Mouse (Mus musculus) ES-E14 (cell line): Measurements from ENCODE around the gene Smox. TPM values are rescaled to one million over a fixed set of nuclear protein-coding genes. Genes with fewer than 3 reads are reported as not detected.

ENCODE experiments used
- DNase-seq: peaks from one replicate; pipeline ENCODE4 v3.0.0-alpha.2; 2013; ENCODE audit warnings: low read depth, low spot score
- H3K27ac ChIP-seq: 2 replicates; pipeline ENCODE4 v1.5.1; 2012; ENCODE audit warnings: low read depth, mild to moderate bottlenecking, low read length, moderate library complexity, mixed read lengths; ENCODE audit not compliant: poor library complexity, insufficient read depth, severe bottlenecking
- H3K36me3 ChIP-seq: 2 replicates; pipeline ENCODE4 v1.6.1; 2012; ENCODE audit warnings: mild to moderate bottlenecking, low read length, moderate library complexity, mixed read lengths; ENCODE audit not compliant: control insufficient read depth, poor library complexity, insufficient read depth, severe bottlenecking
- H3K4me1 ChIP-seq, 2 experiments: fragments of 150-350 bp in 1 of 2; sonication (generic) in 1 of 2; 2 replicates each; pipeline ENCODE4 v1.6.1; 2012; ENCODE audit warnings: low read length in 2 of 2, mild to moderate bottlenecking in 1 of 2, mixed read lengths in 1 of 2; ENCODE audit not compliant: control insufficient read depth in 2 of 2, insufficient read depth in 2 of 2, poor library complexity in 1 of 2
- H3K4me3 ChIP-seq, 2 experiments: fragments of 150-350 bp in 1 of 2; sonication (generic) in 1 of 2; 2 replicates each; pipeline ENCODE4 v1.5.1; 2012; ENCODE audit warnings: low read length in 2 of 2, low read depth in 1 of 2, mild to moderate bottlenecking in 1 of 2, mixed read lengths in 1 of 2; ENCODE audit not compliant: insufficient read depth in 1 of 2, poor library complexity in 1 of 2, severe bottlenecking in 1 of 2
- H3K9ac ChIP-seq: 2 replicates; pipeline ENCODE4 v1.6.1; 2012; ENCODE audit warnings: low read depth, mild to moderate bottlenecking, low read length, mixed read lengths; ENCODE audit not compliant: poor library complexity, insufficient read depth, severe bottlenecking
- H3K9me3 ChIP-seq: fragments of 150-350 bp; sonication (generic); 2 replicates; pipeline ENCODE4 v1.6.1; 2012; ENCODE audit warnings: low read depth, mild to moderate bottlenecking, low read length; ENCODE audit not compliant: control insufficient read depth, insufficient read depth
- CHD2 ChIP-seq: IDR thresholded peaks from 2 replicates; pipeline ENCODE4 v1.6.1; 2014; ENCODE audit warnings: mild to moderate bottlenecking, low read depth, low read length, inconsistent platforms
- HCFC1 ChIP-seq: IDR thresholded peaks from 2 replicates; pipeline ENCODE4 v1.6.1; 2012; ENCODE audit warnings: low read length, inconsistent platforms, borderline replicate concordance; ENCODE audit not compliant: insufficient read depth
- MAFK ChIP-seq: IDR thresholded peaks from 2 replicates; pipeline ENCODE4 v1.6.1; 2014; ENCODE audit warnings: mild to moderate bottlenecking, low read depth, low read length, inconsistent platforms; ENCODE audit not compliant: insufficient read depth
- ZC3H11A ChIP-seq: IDR thresholded peaks from 2 replicates; pipeline ENCODE4 v1.6.1; 2012; ENCODE audit warnings: low read depth, mild to moderate bottlenecking, inconsistent platforms, low read length, borderline replicate concordance
- ZNF384 ChIP-seq: IDR thresholded peaks from 2 replicates; pipeline ENCODE4 v1.6.1; 2012; ENCODE audit warnings: low read depth, low read length, inconsistent platforms
- in situ Hi-C, 2 experiments: fragments of 600-800 bp; cut with MboI; formaldehyde crosslinking; loops; one replicate each; pipeline ENCODE4 v1.15.1; 2025; ENCODE audit warnings: low sequenced_read_pairs in 2 of 2, inconsistent platforms in 1 of 2; ENCODE audit not compliant: unreplicated experiment in 2 of 2
- total RNA-seq: library from RNA; depleted of rRNA; stranded (reverse); fragments of 300-350 nt; gene quantifications from 2 replicates; pipeline ENCODE4 v1.2.3, GENCODE M21; 2012

The Smox gene
- total RNA-seq, 1 experiment, result 12.9 TPM

- in situ Hi-C loops, result no loop called here
- H3K4me3 ChIP-seq, result no peak overlapping the region
- TF ChIP-seq ZC3H11A (no peak), HCFC1 (no peak), CHD2 (no peak), MAFK (no peak), ZNF384 (no peak)
- no peak overlapping the region for H3K9ac ChIP-seq
- DNase-seq, result no peak
- H3K36me3 ChIP-seq, result no peaks in the 10 kb centered on the region
- peaks cover 10 to 22% of the 10 kb centered on the region in 2 experiments for H3K4me1 ChIP-seq
- no peaks in the 10 kb centered on the region for H3K9me3 ChIP-seq
- H3K27ac ChIP-seq, result no peak overlapping the region
Measured at GRCm38 (mm10) chr2:131501886-131502285, 10.6 kb downstream of the Smox start.

GRCm38 (mm10) chr2:131502561-131502960, 11.3 kb downstream of the Smox start:
- H3K4me3 ChIP-seq, result no peak overlapping the region
- H3K9ac ChIP-seq, result no peak overlapping the region
- peaks cover 10 to 23% of the 10 kb centered on the region in 2 experiments for H3K4me1 ChIP-seq
- no peak overlapping the region for H3K27ac ChIP-seq
- no peaks in the 10 kb centered on the region for H3K9me3 ChIP-seq
- in situ Hi-C loops, result no loop called here
- TF ChIP-seq ZC3H11A (no peak), ZNF384 (no peak), MAFK (no peak), CHD2 (no peak), HCFC1 (no peak)
- no peaks in the 10 kb centered on the region for H3K36me3 ChIP-seq
- no peak for DNase-seq

GRCm38 (mm10) chr2:131505431-131505830, 14.1 kb downstream of the Smox start:
- no peak for DNase-seq
- no peak overlapping the region for H3K4me3 ChIP-seq
- H3K4me1 ChIP-seq, result peaks cover 10 to 28% of the 10 kb centered on the region in 2 experiments
- in situ Hi-C loops, result no loop called here
- no peak overlapping the region; the same call in 1 of the 2 replicates for H3K27ac ChIP-seq
- TF ChIP-seq ZC3H11A, result no peak
- no peak for TF ChIP-seq CHD2
- no peak for TF ChIP-seq HCFC1
- TF ChIP-seq MAFK, result no peak
- TF ChIP-seq ZNF384, result no peak
- H3K9me3 ChIP-seq, result no peaks in the 10 kb centered on the region
- no peaks in the 10 kb centered on the region for H3K36me3 ChIP-seq
- no peak overlapping the region for H3K9ac ChIP-seq

- H3K9ac ChIP-seq, result no peak overlapping the region
- no peak overlapping the region for H3K27ac ChIP-seq
- no peak for DNase-seq
- no peak for TF ChIP-seq CHD2
- in situ Hi-C loops, result no loop called here
- H3K4me3 ChIP-seq, result no peak overlapping the region
- no peaks in the 10 kb centered on the region for H3K9me3 ChIP-seq
- peaks cover 11 to 31% of the 10 kb centered on the region in 2 experiments for H3K4me1 ChIP-seq
- no peaks in the 10 kb centered on the region for H3K36me3 ChIP-seq
Measured at GRCm38 (mm10) chr2:131506358-131506757, 15.1 kb downstream of the Smox start.

- H3K9me3 ChIP-seq, result no peaks in the 10 kb centered on the region
- peaks cover 10 to 27% of the 10 kb centered on the region in 2 experiments for H3K4me1 ChIP-seq
- in situ Hi-C loops, result no loop called here
- no peak overlapping the region for H3K4me3 ChIP-seq
- H3K9ac ChIP-seq, result no peak overlapping the region
- TF ChIP-seq CHD2 (no peak), MAFK (0 out of 2 replicates have a peak, but pooled peaks have one; percentile 43)
- H3K36me3 ChIP-seq, result no peaks in the 10 kb centered on the region; the same call in 1 of the 2 replicates
- no peak overlapping the region for H3K27ac ChIP-seq
- no peak for DNase-seq
Measured at GRCm38 (mm10) chr2:131508501-131508900, 17.2 kb downstream of the Smox start.
